Mouse (Mus musculus): ENCODE results near the gene Vmn2r49.
"Not testable (repeated sequence)": the region's sequence is repeated elsewhere in the genome, so short reads cannot be mapped to it uniquely, and the experiment has no call there.

Gene Vmn2r49

DNA sequence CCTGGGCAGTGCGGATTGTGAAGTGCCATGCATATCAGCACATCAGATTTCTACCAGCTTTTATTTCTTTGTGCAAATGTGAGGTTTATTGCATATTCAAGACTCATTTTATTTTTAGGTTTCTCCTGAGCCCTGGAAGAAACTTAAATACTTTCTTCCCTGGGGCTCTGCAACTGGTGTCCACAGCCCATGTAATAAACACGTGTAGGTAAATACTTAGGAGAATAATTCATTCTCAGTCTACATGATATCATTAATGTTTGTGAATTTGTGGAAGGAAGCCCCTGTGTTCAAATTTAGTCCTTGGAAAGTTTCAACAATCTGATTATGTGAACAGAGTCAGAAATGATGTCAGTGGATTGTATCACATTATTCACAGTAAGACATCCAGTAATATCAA is at the start of gene Vmn2r49:
Gene Vmn2r49 (minus strand): TSS at position 101 of the 400 bp plus-strand sequence.
- not testable (repeated sequence) for DNase-seq

DNA sequence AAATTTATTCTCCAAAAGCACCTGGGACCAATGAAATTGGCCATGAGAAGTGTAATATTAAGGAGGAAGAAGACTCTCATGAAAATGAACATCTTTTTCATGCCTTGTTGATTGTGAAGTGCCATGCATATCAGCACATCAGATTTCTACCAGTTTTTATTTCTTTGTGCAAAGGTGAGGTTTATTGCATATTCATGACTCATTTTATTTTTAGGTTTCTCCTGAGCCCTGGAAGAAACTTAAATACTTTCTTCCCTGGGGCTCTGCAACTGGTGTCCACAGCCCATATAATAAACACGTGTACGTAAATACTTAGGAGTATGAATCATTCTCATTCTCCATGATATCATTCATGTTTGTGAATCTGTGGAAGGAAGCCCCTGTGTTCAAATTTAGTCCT is 38.6 kb downstream of the Vmn2r49 start, which contains the start of gene Vmn2r48:
Gene Vmn2r48 (minus strand): TSS at position 101 of the 400 bp plus-strand sequence.
- DNase-seq, result not testable (repeated sequence)
